Mouse (Mus musculus): ENCODE data around the gene Ifit1. TPM values are rescaled to one million over a fixed set of nuclear protein-coding genes. Genes with fewer than 3 reads are reported as not detected.
"Not testable (repeated sequence)": the region's sequence is repeated elsewhere in the genome, so short reads cannot be mapped to it uniquely, and the experiment has no call there.

Ifit1 gene
- 0.16 TPM in 1 of 2 replicates, not detected in the other for polyA plus RNA-seq (2016; fragmentation: Nextera tagmentation; extraction: Ambion mirVana)

GRCm38 (mm10) chr19:34640623-34641022 is at the start of gene Ifit1, which contains the start of gene Ifit1bl2:
Ifit1 (plus strand) TSS chr19:34640871.
Ifit1bl2 (minus strand) TSS chr19:34640743.
- H3K4me3 ChIP-seq, result no peak within 1 kb of the TSS
- no peaks in the 10 kb centered on the region for H3K4me1 ChIP-seq (replicated peaks)
- H3K9me3 ChIP-seq, result no peaks in the 10 kb centered on the region
- H3K27me3 ChIP-seq (ENCODE audit: insufficient read depth, poor library complexity, severe bottlenecking), result no peaks in the 10 kb centered on the region
- no peaks in the 10 kb centered on the region for H3K36me3 ChIP-seq
- DNase-seq (ENCODE audit: low spot score), result no peak
- no peak within 1 kb of the TSS for H3K27ac ChIP-seq
- WGBS, result 55% methylated on average over 4 of the region's 4 CpGs

GRCm38 (mm10) chr19:34593456-34593855 is 47.2 kb upstream of the Ifit1 start:
- 91% methylated on average over 2 of the region's 2 CpGs for WGBS
- no peak for DNase-seq (ENCODE audit: low spot score)

GRCm38 (mm10) chr19:34594523-34594922 is 46.1 kb upstream of the Ifit1 start:
- not testable (repeated sequence) for H3K36me3 ChIP-seq; H3K9me3 ChIP-seq; H3K4me1 ChIP-seq (replicated peaks); H3K27ac ChIP-seq; H3K27me3 ChIP-seq (ENCODE audit: insufficient read depth, poor library complexity, severe bottlenecking); H3K4me3 ChIP-seq; DNase-seq (ENCODE audit: low spot score)
- 82% methylated on average over 3 of the region's 3 CpGs for WGBS

More at GRCm38 (mm10) chr19:34593456-34593855, 47.2 kb upstream of the Ifit1 start:
- Histone ChIP-seq H3K4me3 (no peak overlapping the region), H3K36me3 (no peaks in the 10 kb centered on the region), H3K4me1 (replicated peaks) (no peaks in the 10 kb centered on the region), H3K27me3 (ENCODE audit: insufficient read depth, poor library complexity, severe bottlenecking) (no peaks in the 10 kb centered on the region), H3K9me3 (no peaks in the 10 kb centered on the region), H3K27ac (no peak overlapping the region)

GRCm38 (mm10) chr19:34596811-34597210 is 43.9 kb upstream of the Ifit1 start:
- no peaks in the 10 kb centered on the region for H3K9me3 ChIP-seq
- H3K4me1 ChIP-seq (replicated peaks), result no peaks in the 10 kb centered on the region
- no peak overlapping the region for H3K4me3 ChIP-seq
- DNase-seq (ENCODE audit: low spot score), result no peak
- no peaks in the 10 kb centered on the region for H3K27me3 ChIP-seq (ENCODE audit: insufficient read depth, poor library complexity, severe bottlenecking)
- no peak overlapping the region for H3K27ac ChIP-seq
- H3K36me3 ChIP-seq, result no peaks in the 10 kb centered on the region

GRCm38 (mm10) chr19:34598341-34598740 is 42.3 kb upstream of the Ifit1 start:
- 86% methylated on average over 2 of the region's 2 CpGs for WGBS
- Histone ChIP-seq H3K27ac (no peak overlapping the region), H3K27me3 (ENCODE audit: insufficient read depth, poor library complexity, severe bottlenecking) (no peaks in the 10 kb centered on the region), H3K4me1 (replicated peaks) (no peaks in the 10 kb centered on the region), H3K36me3 (no peaks in the 10 kb centered on the region), H3K9me3 (no peaks in the 10 kb centered on the region), H3K4me3 (no peak overlapping the region)
- DNase-seq (ENCODE audit: low spot score), result no peak

DNA sequence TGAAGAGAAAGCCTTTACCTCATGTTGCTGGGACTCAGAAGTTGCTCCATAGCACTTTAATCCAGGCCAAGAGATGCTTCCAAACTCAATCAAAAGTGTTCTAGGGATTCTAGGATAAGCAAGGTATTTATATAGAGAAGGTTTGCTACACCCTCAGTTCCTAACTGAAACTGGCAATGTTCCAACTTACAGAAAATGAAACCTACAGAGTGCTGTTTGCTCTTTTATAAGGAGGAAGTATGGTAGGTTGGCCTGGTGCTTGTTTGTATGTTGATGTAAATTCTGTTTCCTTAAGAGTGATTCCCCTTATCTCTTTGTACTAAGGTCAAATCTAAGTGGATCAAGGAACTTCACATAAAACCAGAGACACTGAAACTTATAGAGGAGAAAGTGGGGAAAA is 41.4 kb upstream of the Ifit1 start:
- H3K9me3 ChIP-seq; H3K4me1 ChIP-seq (replicated peaks); H3K27me3 ChIP-seq (ENCODE audit: insufficient read depth, poor library complexity, severe bottlenecking); H3K36me3 ChIP-seq; DNase-seq (ENCODE audit: low spot score); H3K27ac ChIP-seq; H3K4me3 ChIP-seq: not testable (repeated sequence)

DNA sequence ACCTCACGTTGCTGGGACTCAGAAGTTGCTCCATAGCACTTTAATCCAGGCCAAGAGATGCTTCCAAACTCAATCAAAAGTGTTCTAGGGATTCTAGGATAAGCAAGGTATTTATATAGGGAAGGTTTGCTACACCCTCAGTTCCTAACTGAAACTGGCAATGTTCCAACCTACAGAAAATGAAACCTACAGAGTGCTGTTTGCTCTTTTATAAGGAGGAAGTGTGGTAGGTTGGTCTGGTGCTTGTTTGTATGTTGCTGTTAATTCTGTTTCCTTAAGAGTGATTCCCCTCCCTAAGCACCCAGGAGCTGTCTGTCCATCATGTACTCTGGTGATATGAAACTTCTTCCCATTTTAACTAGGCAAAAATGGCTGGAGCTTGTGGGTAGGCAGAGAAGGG is 38.8 kb upstream of the Ifit1 start, which contains the start of gene Ifit1bl1:
Ifit1bl1 (minus strand) TSS at position 69 of the 400 bp plus-strand sequence.
- not testable (repeated sequence) for H3K4me3 ChIP-seq; H3K9me3 ChIP-seq; H3K27me3 ChIP-seq (ENCODE audit: insufficient read depth, poor library complexity, severe bottlenecking); H3K4me1 ChIP-seq (replicated peaks); DNase-seq (ENCODE audit: low spot score); H3K36me3 ChIP-seq; H3K27ac ChIP-seq
- 69% methylated on average over 1 of the region's 1 CpGs for WGBS

- H3K9me3 ChIP-seq, result no peaks in the 10 kb centered on the region
- H3K4me3 ChIP-seq, result no peak overlapping the region
- WGBS, result 88% methylated on average over 3 of the region's 3 CpGs
- no peaks in the 10 kb centered on the region for H3K4me1 ChIP-seq (replicated peaks)
- no peaks in the 10 kb centered on the region for H3K36me3 ChIP-seq
- no peak for DNase-seq (ENCODE audit: low spot score)
- no peaks in the 10 kb centered on the region for H3K27me3 ChIP-seq (ENCODE audit: insufficient read depth, poor library complexity, severe bottlenecking)
- H3K27ac ChIP-seq, result no peak overlapping the region
Measured at GRCm38 (mm10) chr19:34605472-34605871, 35.2 kb upstream of the Ifit1 start.

DNA sequence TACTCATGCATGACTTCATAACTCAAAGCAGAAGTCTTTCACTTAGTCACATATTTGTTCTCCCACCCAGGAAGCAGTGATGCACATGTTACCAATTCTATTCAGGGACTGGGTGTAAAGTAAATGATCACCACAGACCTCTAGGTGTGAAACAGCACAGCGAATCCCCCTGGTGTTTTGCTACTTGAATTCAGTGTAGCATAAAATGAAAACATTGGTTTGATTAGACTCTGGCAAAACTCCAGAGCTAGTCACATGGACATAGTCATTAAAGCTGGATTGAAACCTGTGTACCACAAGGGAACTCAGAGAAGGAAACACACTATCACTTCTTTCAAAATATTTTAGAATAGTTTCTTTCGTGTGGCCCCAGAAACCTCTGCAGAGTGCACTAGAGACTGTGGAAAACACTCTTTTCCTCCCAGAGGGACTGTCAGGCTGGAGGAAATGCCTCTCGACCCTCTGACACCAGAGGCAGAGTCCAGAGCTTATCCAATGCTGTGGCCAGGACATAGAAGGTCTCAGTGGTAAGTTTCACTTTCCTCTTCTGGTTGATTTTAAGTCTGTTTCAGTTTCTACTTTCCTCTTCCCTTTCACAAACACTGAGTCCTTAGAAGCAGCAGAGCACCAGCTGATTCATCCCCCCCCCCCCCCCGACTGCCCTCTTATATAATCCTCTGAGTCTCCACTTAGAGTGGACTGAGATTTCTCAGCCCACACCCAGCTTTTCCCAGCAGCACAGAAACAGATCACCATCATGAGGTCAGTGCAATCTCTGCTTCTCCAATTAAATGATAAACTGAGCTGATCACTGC is 33.2 kb upstream of the Ifit1 start, which contains the start of gene Ifit3b:
Ifit3b (plus strand) TSS at position 734 of the 815 bp plus-strand sequence.
- H3K27ac ChIP-seq; H3K4me1 ChIP-seq (replicated peaks); H3K4me3 ChIP-seq; H3K9me3 ChIP-seq; H3K27me3 ChIP-seq (ENCODE audit: insufficient read depth, poor library complexity, severe bottlenecking); DNase-seq (ENCODE audit: low spot score); H3K36me3 ChIP-seq: not testable (repeated sequence)
- 60% methylated on average over 4 of the region's 4 CpGs for WGBS

DNA sequence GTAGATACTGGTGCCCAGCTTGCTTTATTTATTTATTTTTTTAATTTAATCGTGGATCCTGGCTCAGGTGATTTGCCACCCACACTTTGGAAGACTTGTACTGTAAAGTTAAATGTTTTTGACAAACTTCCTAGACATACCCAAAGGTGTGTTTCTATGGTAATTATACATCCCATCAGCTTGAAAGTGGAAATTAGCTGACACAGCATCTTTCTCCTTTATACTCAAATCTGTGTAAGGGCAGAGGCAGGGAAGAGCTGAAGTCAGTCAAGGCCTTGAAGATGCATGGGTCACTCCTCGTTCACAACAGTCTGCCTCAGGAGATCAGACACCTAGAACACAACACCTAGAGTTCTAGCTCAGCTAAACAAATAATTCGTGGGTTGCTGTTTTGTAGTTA is 30.6 kb upstream of the Ifit1 start:
- DNase-seq (ENCODE audit: low spot score); H3K4me3 ChIP-seq; H3K4me1 ChIP-seq (replicated peaks); H3K36me3 ChIP-seq; H3K27ac ChIP-seq; H3K27me3 ChIP-seq (ENCODE audit: insufficient read depth, poor library complexity, severe bottlenecking); H3K9me3 ChIP-seq: not testable (repeated sequence)
- 77% methylated on average over 3 of the region's 3 CpGs for WGBS

DNA sequence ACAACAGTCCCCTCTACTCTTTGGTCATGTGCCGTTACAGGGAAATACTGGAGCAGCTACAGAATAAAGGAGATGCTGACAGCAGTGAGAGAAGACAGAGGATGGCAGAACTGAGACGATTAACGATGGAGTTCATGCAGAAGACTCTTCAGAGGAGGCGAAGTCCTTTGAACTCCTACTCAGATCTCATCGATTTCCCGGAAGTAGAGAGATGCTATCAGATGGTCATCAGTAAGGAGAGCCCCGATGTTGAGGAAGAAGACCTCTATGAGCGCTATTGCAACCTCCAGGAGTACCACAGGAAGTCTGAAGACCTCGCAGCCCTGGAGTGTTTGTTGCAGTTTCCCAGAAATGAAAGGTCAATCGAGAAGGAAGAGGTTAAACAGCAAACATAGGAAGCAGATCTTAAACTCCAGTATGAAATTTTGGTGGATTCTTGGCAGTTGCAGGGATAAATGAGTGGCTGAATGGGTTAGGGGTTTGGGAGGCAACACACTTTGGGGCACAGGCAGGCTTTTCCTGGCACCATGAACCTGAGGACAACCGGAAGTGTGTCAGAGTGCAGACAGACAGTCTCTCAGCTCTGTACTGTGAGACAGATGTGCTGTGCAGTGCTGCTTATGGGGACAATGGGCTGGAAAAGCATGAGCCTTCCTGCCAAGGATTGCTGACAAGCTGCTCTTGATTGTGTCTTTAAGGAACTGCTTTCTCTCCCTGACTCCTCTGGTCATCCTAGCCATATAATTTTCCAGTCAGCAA is 28.2 kb upstream of the Ifit1 start:
- H3K4me3 ChIP-seq; H3K4me1 ChIP-seq (replicated peaks); DNase-seq (ENCODE audit: low spot score); H3K36me3 ChIP-seq; H3K9me3 ChIP-seq; H3K27ac ChIP-seq; H3K27me3 ChIP-seq (ENCODE audit: insufficient read depth, poor library complexity, severe bottlenecking): not testable (repeated sequence)
- 83% methylated on average over 6 of the region's 11 CpGs for WGBS

- 92% methylated on average over 5 of the region's 5 CpGs for WGBS
- DNase-seq (ENCODE audit: low spot score), result no peak
- Histone ChIP-seq H3K27me3 (ENCODE audit: insufficient read depth, poor library complexity, severe bottlenecking) (no peaks in the 10 kb centered on the region), H3K4me3 (no peak overlapping the region), H3K27ac (no peak overlapping the region), H3K36me3 (no peaks in the 10 kb centered on the region), H3K9me3 (no peaks in the 10 kb centered on the region), H3K4me1 (replicated peaks) (no peaks in the 10 kb centered on the region)
Measured at GRCm38 (mm10) chr19:34620871-34621270, 19.8 kb upstream of the Ifit1 start.

DNA sequence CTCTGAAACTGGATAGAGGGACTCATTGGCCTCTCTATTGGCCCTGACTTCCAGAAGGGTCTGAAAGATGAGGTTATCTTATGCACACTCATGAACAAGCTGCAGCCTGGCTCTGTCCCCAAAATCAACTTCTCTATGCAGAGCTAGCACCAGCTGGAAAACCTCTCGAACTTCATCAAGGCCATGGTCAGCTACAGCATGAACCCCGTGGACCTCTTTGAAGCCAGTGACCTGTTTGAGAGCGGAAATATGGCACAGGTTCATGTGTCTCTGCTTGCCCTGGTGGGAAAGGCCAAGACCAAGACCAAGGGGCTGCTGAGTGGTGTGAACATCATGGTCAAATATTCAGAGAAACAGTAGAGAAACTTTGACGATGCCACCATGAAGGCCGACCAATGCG is 16.9 kb upstream of the Ifit1 start:
- Histone ChIP-seq H3K27me3 (ENCODE audit: insufficient read depth, poor library complexity, severe bottlenecking) (no peaks in the 10 kb centered on the region), H3K9me3 (no peaks in the 10 kb centered on the region), H3K27ac (no peak overlapping the region), H3K36me3 (no peaks in the 10 kb centered on the region), H3K4me3 (no peak overlapping the region), H3K4me1 (replicated peaks) (no peaks in the 10 kb centered on the region)
- no peak for DNase-seq (ENCODE audit: low spot score)
- WGBS, result 94% methylated on average over 6 of the region's 6 CpGs

All from hindbrain, embryonic 10.5 days (tissue).